Mouse (Mus musculus): ENCODE measurements around the gene Anp32a. TPM values are rescaled to one million over a fixed set of nuclear protein-coding genes. Genes with fewer than 3 reads are reported as not detected.
A peak's percentile ranks its signal among the peaks of the same experiment; 100 is the strongest.

Anp32a gene
- polyA plus RNA-seq, 1 experiment from 2014 or later = 172 TPM

GRCm38 (mm10) chr9:62349250-62349649 lies 8.2 kb downstream of the Anp32a start:
- ATAC-seq (ENCODE audit: low FRiP score) = no peak

GRCm38 (mm10) chr9:62350721-62351120 lies 9.6 kb downstream of the Anp32a start:
- Histone ChIP-seq H3K27ac (no peak overlapping the region), H3K27me3 (no peaks in the 10 kb centered on the region), H3K4me2 (no peak overlapping the region), H3K36me3 (peaks cover 4% of the 10 kb centered on the region; the same call in 1 of the 2 replicates), H3K4me3 (no peak overlapping the region), H3K9me3 (no peaks in the 10 kb centered on the region), H3K4me1 (replicated peaks) (peaks cover 75% of the 10 kb centered on the region), H3K9ac (no peak overlapping the region)
- 77% methylated on average over 2 of the region's 2 CpGs for WGBS
- no peak for ATAC-seq (ENCODE audit: low FRiP score)

More at GRCm38 (mm10) chr9:62349250-62349649, 8.2 kb downstream of the Anp32a start:
- H3K27me3 ChIP-seq = no peaks in the 10 kb centered on the region
- peaks cover 71% of the 10 kb centered on the region for H3K4me1 ChIP-seq (replicated peaks)
- H3K27ac ChIP-seq = peak overlapping the region; percentile 31; the same call in 1 of the 2 replicates
- H3K4me3 ChIP-seq = no peak overlapping the region
- no peaks in the 10 kb centered on the region for H3K9me3 ChIP-seq
- H3K4me2 ChIP-seq = 0 out of 2 replicates have a peak overlapping the region, but pooled peaks have one; percentile 4
- no peaks in the 10 kb centered on the region for H3K36me3 ChIP-seq
- 0 out of 2 replicates have a peak overlapping the region, but pooled peaks have one; percentile 15 for H3K9ac ChIP-seq
- WGBS = 51% methylated on average over 15 of the region's 15 CpGs

GRCm38 (mm10) chr9:62351200-62351599 lies 10.1 kb downstream of the Anp32a start:
- WGBS = 56% methylated on average over 4 of the region's 4 CpGs
- Histone ChIP-seq H3K4me3 (no peak overlapping the region), H3K4me2 (no peak overlapping the region), H3K36me3 (peaks cover 4% of the 10 kb centered on the region; the same call in 1 of the 2 replicates), H3K27me3 (no peaks in the 10 kb centered on the region), H3K9me3 (no peaks in the 10 kb centered on the region), H3K4me1 (replicated peaks) (peaks cover 72% of the 10 kb centered on the region), H3K9ac (no peak overlapping the region), H3K27ac (no peak overlapping the region)
- no peak for ATAC-seq (ENCODE audit: low FRiP score)

- no peaks in the 10 kb centered on the region for H3K9me3 ChIP-seq
- H3K4me3 ChIP-seq = no peak overlapping the region
- H3K36me3 ChIP-seq = peaks cover 4% of the 10 kb centered on the region; the same call in 1 of the 2 replicates
- WGBS = 58% methylated on average over 7 of the region's 7 CpGs
- no peak overlapping the region for H3K4me2 ChIP-seq
- H3K27me3 ChIP-seq = no peaks in the 10 kb centered on the region
- ATAC-seq (ENCODE audit: low FRiP score) = no peak
- peaks cover 49% of the 10 kb centered on the region for H3K4me1 ChIP-seq (replicated peaks)
- no peak overlapping the region for H3K27ac ChIP-seq
- no peak overlapping the region for H3K9ac ChIP-seq
These were observed 12.7 kb downstream of the Anp32a start for GRCm38 (mm10) chr9:62353784-62354183.

GRCm38 (mm10) chr9:62354838-62355719 lies 14.0 kb downstream of the Anp32a start:
- peaks cover 42% of the 10 kb centered on the region for H3K4me1 ChIP-seq (replicated peaks)
- H3K27ac ChIP-seq = no peak overlapping the region
- H3K9ac ChIP-seq = no peak overlapping the region; the same call in 1 of the 2 replicates
- H3K9me3 ChIP-seq = no peaks in the 10 kb centered on the region
- WGBS = 83% methylated on average over 16 of the region's 16 CpGs
- H3K36me3 ChIP-seq = peaks cover 4% of the 10 kb centered on the region; the same call in 1 of the 2 replicates
- H3K4me3 ChIP-seq = no peak overlapping the region
- H3K4me2 ChIP-seq = no peak overlapping the region
- H3K27me3 ChIP-seq = no peaks in the 10 kb centered on the region
- ATAC-seq (ENCODE audit: low FRiP score) = no peak

- H3K9me3 ChIP-seq = no peaks in the 10 kb centered on the region
- H3K4me3 ChIP-seq = no peak overlapping the region
- 82% methylated on average over 6 of the region's 6 CpGs for WGBS
- peaks cover 4% of the 10 kb centered on the region; the same call in 1 of the 2 replicates for H3K36me3 ChIP-seq
- no peak overlapping the region for H3K9ac ChIP-seq
- no peak overlapping the region for H3K27ac ChIP-seq
- H3K4me2 ChIP-seq = no peak overlapping the region
- no peaks in the 10 kb centered on the region for H3K27me3 ChIP-seq
- ATAC-seq (ENCODE audit: low FRiP score) = no peak
- H3K4me1 ChIP-seq (replicated peaks) = peaks cover 43% of the 10 kb centered on the region
These were observed 14.7 kb downstream of the Anp32a start for GRCm38 (mm10) chr9:62355763-62356162.

- Histone ChIP-seq H3K4me1 (replicated peaks) (peaks cover 59% of the 10 kb centered on the region), H3K9me3 (no peaks in the 10 kb centered on the region), H3K4me2 (no peak overlapping the region), H3K4me3 (no peak overlapping the region), H3K9ac (no peak overlapping the region), H3K27ac (no peak overlapping the region), H3K27me3 (no peaks in the 10 kb centered on the region), H3K36me3 (peaks cover 4% of the 10 kb centered on the region; the same call in 1 of the 2 replicates)
- ATAC-seq (ENCODE audit: low FRiP score) = no peak
- 91% methylated on average over 8 of the region's 8 CpGs for WGBS
These were observed 16.5 kb downstream of the Anp32a start for GRCm38 (mm10) chr9:62357593-62357992.

- H3K4me3 ChIP-seq = no peak overlapping the region
- H3K9me3 ChIP-seq = no peaks in the 10 kb centered on the region
- peaks cover 4% of the 10 kb centered on the region; the same call in 1 of the 2 replicates for H3K36me3 ChIP-seq
- H3K9ac ChIP-seq = no peak overlapping the region
- no peaks in the 10 kb centered on the region for H3K27me3 ChIP-seq
- H3K27ac ChIP-seq = no peak overlapping the region
- peaks cover 62% of the 10 kb centered on the region for H3K4me1 ChIP-seq (replicated peaks)
- 88% methylated on average over 9 of the region's 9 CpGs for whole genome bisulfite sequencing
- no peak for ATAC-seq (ENCODE audit: low FRiP score)
- no peak overlapping the region for H3K4me2 ChIP-seq
These were observed 17.8 kb downstream of the Anp32a start for GRCm38 (mm10) chr9:62358851-62359250.

- Histone ChIP-seq H3K4me3 (no peak overlapping the region), H3K27me3 (no peaks in the 10 kb centered on the region), H3K9me3 (no peaks in the 10 kb centered on the region), H3K27ac (peak overlapping the region; percentile 36; the same call in 1 of the 2 replicates), H3K9ac (no peak overlapping the region), H3K36me3 (no peaks in the 10 kb centered on the region), H3K4me1 (replicated peaks) (peaks cover 63% of the 10 kb centered on the region), H3K4me2 (no peak overlapping the region)
- WGBS = 18% methylated on average over 4 of the region's 4 CpGs
- ATAC-seq (ENCODE audit: low FRiP score) = no peak
These were observed 19.8 kb downstream of the Anp32a start for GRCm38 (mm10) chr9:62360889-62361288.

GRCm38 (mm10) chr9:62362835-62363385 lies 21.8 kb downstream of the Anp32a start:
- WGBS = 33% methylated on average over 11 of the region's 11 CpGs
- no peaks in the 10 kb centered on the region for H3K27me3 ChIP-seq
- peak overlapping the region; percentile 86 for H3K27ac ChIP-seq
- peak overlapping the region; percentile 75; the same call in 1 of the 2 replicates for H3K9ac ChIP-seq
- no peaks in the 10 kb centered on the region for H3K36me3 ChIP-seq
- no peaks in the 10 kb centered on the region for H3K9me3 ChIP-seq
- peaks cover 83% of the 10 kb centered on the region for H3K4me1 ChIP-seq (replicated peaks)
- ATAC-seq (ENCODE audit: low FRiP score) = no peak
- H3K4me3 ChIP-seq = peak overlapping the region; percentile 36
- H3K4me2 ChIP-seq = peak overlapping the region; percentile 68

GRCm38 (mm10) chr9:62363619-62364018 lies 22.5 kb downstream of the Anp32a start:
- peak; percentile 96 for ATAC-seq (ENCODE audit: low FRiP score)
- peak overlapping the region; percentile 75 for H3K9ac ChIP-seq

GRCm38 (mm10) chr9:62364216-62364615 lies 23.1 kb downstream of the Anp32a start:
- H3K27ac ChIP-seq = peak overlapping the region; percentile 86
- ATAC-seq (ENCODE audit: low FRiP score) = no peak
- H3K9me3 ChIP-seq = no peaks in the 10 kb centered on the region
- no peaks in the 10 kb centered on the region for H3K27me3 ChIP-seq
- peak overlapping the region; percentile 75 for H3K9ac ChIP-seq
- H3K36me3 ChIP-seq = no peaks in the 10 kb centered on the region
- H3K4me2 ChIP-seq = peak overlapping the region; percentile 68
- H3K4me1 ChIP-seq (replicated peaks) = peaks cover 96% of the 10 kb centered on the region
- 15% methylated on average over 4 of the region's 6 CpGs for WGBS
- peak overlapping the region; percentile 36 for H3K4me3 ChIP-seq

More at GRCm38 (mm10) chr9:62363619-62364018, 22.5 kb downstream of the Anp32a start:
- peak overlapping the region; percentile 68 for H3K4me2 ChIP-seq
- H3K27ac ChIP-seq = peak overlapping the region; percentile 86
- H3K4me1 ChIP-seq (replicated peaks) = peaks cover 90% of the 10 kb centered on the region
- under 1% methylated on average over 24 of the region's 24 CpGs for WGBS
- no peaks in the 10 kb centered on the region for H3K27me3 ChIP-seq
- no peaks in the 10 kb centered on the region for H3K36me3 ChIP-seq
- peak overlapping the region; percentile 36 for H3K4me3 ChIP-seq
- H3K9me3 ChIP-seq = no peaks in the 10 kb centered on the region

All from hindbrain, embryonic 13.5 days (tissue).